Mouse (Mus musculus): ENCODE results near the gene Gm37240. TPM values are rescaled to one million over a fixed set of nuclear protein-coding genes. Genes with fewer than 3 reads are reported as not detected.
"Not testable (repeated sequence)": the region's sequence is repeated elsewhere in the genome, so short reads cannot be mapped to it uniquely, and the experiment has no call there.

Gene Gm37240
- total RNA-seq, 2 experiments from 2014 or later, result 35.3 to 39.6 TPM

GRCm38 (mm10) chr3:84668957-84669356 is 1218.4 kb downstream of the Gm37240 start:
- DNase-seq, result no peak

GRCm38 (mm10) chr3:84665255-84666073 is 1221.9 kb downstream of the Gm37240 start:
- DNase-seq, result no peak

GRCm38 (mm10) chr3:84664686-84665085 is 1222.6 kb downstream of the Gm37240 start:
- no peak for DNase-seq

GRCm38 (mm10) chr3:84663858-84664257 is 1223.5 kb downstream of the Gm37240 start:
- no peak for DNase-seq

- DNase-seq, result no peak
Observed at GRCm38 (mm10) chr3:84663079-84663478, 1224.2 kb downstream of the Gm37240 start.

- no peak for DNase-seq
Observed at GRCm38 (mm10) chr3:84660380-84660779, 1226.9 kb downstream of the Gm37240 start.

GRCm38 (mm10) chr3:84658872-84659271 is 1228.4 kb downstream of the Gm37240 start:
- no peak for DNase-seq

GRCm38 (mm10) chr3:84658017-84658416 is 1229.3 kb downstream of the Gm37240 start:
- DNase-seq, result no peak

- DNase-seq, result no peak
Observed at GRCm38 (mm10) chr3:84657240-84657639, 1230.1 kb downstream of the Gm37240 start.

- DNase-seq, result not testable (repeated sequence)
Observed at GRCm38 (mm10) chr3:84655785-84656150, 1231.5 kb downstream of the Gm37240 start.

GRCm38 (mm10) chr3:84654900-84655784 is 1232.2 kb downstream of the Gm37240 start:
- DNase-seq, result no peak

GRCm38 (mm10) chr3:84654246-84654826 is 1233.0 kb downstream of the Gm37240 start:
- no peak for DNase-seq

- DNase-seq, result no peak
Observed at GRCm38 (mm10) chr3:84653557-84654245, 1233.6 kb downstream of the Gm37240 start.

- no peak for DNase-seq
Observed at GRCm38 (mm10) chr3:84652643-84653556, 1234.4 kb downstream of the Gm37240 start.

GRCm38 (mm10) chr3:84649578-84650327 is 1237.6 kb downstream of the Gm37240 start:
- no peak for DNase-seq

- not testable (repeated sequence) for DNase-seq
Observed at GRCm38 (mm10) chr3:84648069-84648468, 1239.2 kb downstream of the Gm37240 start.

GRCm38 (mm10) chr3:84647616-84648015 is 1239.7 kb downstream of the Gm37240 start:
- DNase-seq, result no peak

GRCm38 (mm10) chr3:84646331-84646845 is 1240.9 kb downstream of the Gm37240 start:
- no peak for DNase-seq

- no peak for DNase-seq
Observed at GRCm38 (mm10) chr3:84646007-84646290, 1241.4 kb downstream of the Gm37240 start.

All from gastrocnemius, postnatal 25 days (tissue).